Mouse (Mus musculus) limb, embryonic 12.5 days (tissue): ENCODE measurements around the gene Hacd2. TPM values are rescaled to one million over a fixed set of nuclear protein-coding genes. Genes with fewer than 3 reads are reported as not detected.
A peak's percentile ranks its signal among the peaks of the same experiment; 100 is the strongest.

Experiments used
- ATAC-seq: fragments of 200-750 bp; cut with Nextera tagmentation; 2 replicates; pipeline ENCODE4 v1.8.0; 2017; ENCODE audit warnings: low read depth, moderate TSS enrichment; ENCODE audit not compliant: insufficient number of reproducible peaks, insufficient read depth, low FRiP score, low TSS enrichment
- H3K27ac ChIP-seq: fragments of 300-500 bp; sonication (generic); 2 replicates; pipeline ENCODE4 v1.5.1; 2016; ENCODE audit warnings: mild to moderate bottlenecking, moderate library complexity
- H3K27me3 ChIP-seq: fragments of 300-500 bp; sonication (generic); 2 replicates; pipeline ENCODE4 v1.6.1; 2016; ENCODE audit warnings: mild to moderate bottlenecking, moderate library complexity
- H3K36me3 ChIP-seq: fragments of 300-500 bp; sonication (generic); 2 replicates; pipeline ENCODE4 v1.6.1; 2016; ENCODE audit warnings: mild to moderate bottlenecking, moderate library complexity
- H3K4me1 ChIP-seq: fragments of 300-500 bp; sonication (generic); replicated peaks from 2 replicates; pipeline ENCODE4 v1.6.1; 2016
- H3K4me2 ChIP-seq: fragments of 300-500 bp; sonication (generic); 2 replicates; pipeline ENCODE4 v1.6.1; 2016; ENCODE audit warnings: mild to moderate bottlenecking, moderate library complexity
- H3K4me3 ChIP-seq: fragments of 300-500 bp; sonication (generic); replicated peaks from 2 replicates; pipeline ENCODE4 v1.5.1; 2016; ENCODE audit warnings: mild to moderate bottlenecking
- H3K9ac ChIP-seq: fragments of 300-500 bp; sonication (generic); replicated peaks from 2 replicates; pipeline ENCODE4 v1.6.1; 2016; ENCODE audit warnings: mild to moderate bottlenecking, moderate library complexity
- H3K9me3 ChIP-seq: fragments of 300-500 bp; sonication (generic); 2 replicates; pipeline ENCODE4 v1.6.1; 2016; ENCODE audit warnings: mild to moderate bottlenecking, moderate library complexity
- WGBS: fragments of 180-500 bp; shearing (Covaris S2); methylation state at CpG from one replicate; pipeline ENCODE4 v1.1.7; 2016; 5-methylcytosine and 5-hydroxymethylcytosine counted together
- polyA plus RNA-seq: library from polyadenylated mRNA; unstranded; fragments of >200 nt; fragmentation: Nextera tagmentation; extraction: Ambion mirVana; gene quantifications from 2 replicates; pipeline ENCODE4 v1.2.1, GENCODE M21; 2016

The Hacd2 gene
- polyA plus RNA-seq, 1 experiment from 2014 or later, result 57.9 TPM

GRCm38 (mm10) chr16:35154641-35155390 is 132.6 kb downstream of the Hacd2 start, which contains the start of gene Adcy5:
Gene Adcy5 (plus strand): TSS chr16:35154877.
- under 1% methylated on average over 94 of the region's 104 CpGs for WGBS
- peak within 1 kb of the TSS; percentile 81 for H3K9ac ChIP-seq
- H3K27me3 ChIP-seq, result peaks cover 70% of the 10 kb centered on the region

DNA sequence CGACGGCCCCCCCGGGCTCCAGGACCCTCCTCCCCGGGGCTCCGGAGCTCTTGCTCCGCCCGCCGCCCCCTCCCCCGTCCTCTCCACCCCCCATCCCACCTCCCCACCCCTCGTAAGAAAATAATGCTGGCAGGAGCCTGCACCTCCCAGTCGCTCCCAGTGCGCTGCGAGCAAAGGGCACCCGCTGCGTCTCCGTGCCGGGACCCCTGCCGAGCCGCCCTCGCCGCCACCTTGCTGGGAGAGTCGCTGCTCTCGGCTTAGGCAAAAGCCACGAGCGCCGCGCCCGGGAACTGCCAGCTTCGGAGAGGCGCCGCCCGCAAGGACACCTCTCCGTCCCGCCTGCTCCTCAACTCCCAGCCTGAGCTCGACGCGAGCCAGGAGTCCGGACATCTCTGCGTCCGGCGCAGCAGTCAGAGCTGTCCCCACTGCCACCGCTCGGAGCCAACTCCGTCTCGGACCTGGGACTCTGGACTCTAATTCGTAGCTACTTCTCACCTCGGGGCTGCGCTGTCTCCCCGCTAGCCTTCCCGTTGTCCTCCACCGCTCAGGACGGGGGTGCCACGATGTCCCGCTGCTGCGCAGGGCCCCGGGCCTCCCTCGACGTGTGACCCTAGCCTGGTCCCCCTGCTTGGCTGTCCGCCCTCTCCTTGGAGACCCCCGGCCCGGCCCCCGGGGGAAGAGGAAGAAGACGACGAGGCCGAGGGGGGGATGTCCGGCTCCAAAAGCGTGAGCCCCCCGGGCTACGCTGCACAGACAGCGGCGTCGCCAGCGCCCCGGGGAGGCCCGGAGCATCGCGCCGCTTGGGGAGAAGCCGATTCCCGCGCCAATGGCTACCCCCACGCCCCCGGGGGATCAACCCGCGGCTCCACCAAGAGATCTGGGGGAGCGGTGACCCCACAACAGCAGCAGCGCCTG is 133.4 kb downstream of the Hacd2 start:
- WGBS, result 1% methylated on average over 79 of the region's 87 CpGs
- peaks cover 66% of the 10 kb centered on the region for H3K27me3 ChIP-seq
- peak; percentile 28 for ATAC-seq

More at GRCm38 (mm10) chr16:35154641-35155390, 132.6 kb downstream of the Hacd2 start, which contains the start of gene Adcy5:
- peak within 1 kb of the TSS; percentile 67; the same call in 1 of the 2 replicates for H3K27ac ChIP-seq
- peaks cover 48% of the 10 kb centered on the region for H3K4me1 ChIP-seq
- H3K4me3 ChIP-seq, result peak within 1 kb of the TSS; percentile 72
- H3K4me2 ChIP-seq, result peak within 1 kb of the TSS; percentile 97
- H3K36me3 ChIP-seq, result no peaks in the 10 kb centered on the region
- ATAC-seq, result peak; percentile 29
- H3K9me3 ChIP-seq, result no peaks in the 10 kb centered on the region

GRCm38 (mm10) chr16:35156306-35156695 is 134.1 kb downstream of the Hacd2 start:
- no peaks in the 10 kb centered on the region for H3K9me3 ChIP-seq
- H3K4me2 ChIP-seq, result peak overlapping the region; percentile 97
- no peak for ATAC-seq
- H3K36me3 ChIP-seq, result no peaks in the 10 kb centered on the region
- 3% methylated on average over 48 of the region's 48 CpGs for WGBS
- H3K27ac ChIP-seq, result no peak overlapping the region
- H3K4me3 ChIP-seq, result peak overlapping the region; percentile 72
- H3K27me3 ChIP-seq, result peaks cover 60% of the 10 kb centered on the region
- peaks cover 61% of the 10 kb centered on the region for H3K4me1 ChIP-seq
- peak overlapping the region; percentile 81 for H3K9ac ChIP-seq

More for the DNA sequence above, 133.4 kb downstream of the Hacd2 start:
- Histone ChIP-seq H3K9ac (peak overlapping the region; percentile 81), H3K9me3 (no peaks in the 10 kb centered on the region), H3K4me3 (peak overlapping the region; percentile 72), H3K27ac (no peak overlapping the region), H3K4me1 (peaks cover 56% of the 10 kb centered on the region), H3K36me3 (no peaks in the 10 kb centered on the region), H3K4me2 (peak overlapping the region; percentile 97)

DNA sequence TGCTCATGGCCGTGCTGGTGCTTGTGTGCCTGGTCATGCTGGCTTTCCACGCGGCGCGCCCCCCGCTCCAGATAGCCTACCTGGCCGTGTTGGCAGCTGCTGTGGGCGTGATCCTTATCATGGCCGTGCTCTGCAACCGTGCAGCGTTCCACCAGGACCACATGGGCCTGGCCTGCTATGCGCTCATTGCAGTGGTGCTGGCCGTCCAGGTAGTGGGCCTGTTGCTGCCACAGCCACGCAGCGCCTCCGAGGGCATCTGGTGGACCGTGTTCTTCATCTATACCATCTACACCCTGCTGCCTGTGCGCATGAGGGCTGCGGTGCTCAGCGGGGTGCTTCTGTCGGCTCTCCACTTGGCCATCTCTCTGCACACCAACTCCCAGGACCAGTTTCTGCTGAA is 134.6 kb downstream of the Hacd2 start:
- ATAC-seq, result no peak
- no peak overlapping the region for H3K27ac ChIP-seq
- peaks cover 55% of the 10 kb centered on the region for H3K27me3 ChIP-seq
- peaks cover 58% of the 10 kb centered on the region for H3K4me1 ChIP-seq
- H3K9me3 ChIP-seq, result no peaks in the 10 kb centered on the region
- WGBS, result 71% methylated on average over 21 of the region's 21 CpGs
- no peaks in the 10 kb centered on the region for H3K36me3 ChIP-seq
- peak overlapping the region; percentile 72 for H3K4me3 ChIP-seq
- H3K4me2 ChIP-seq, result peak overlapping the region; percentile 97
- H3K9ac ChIP-seq, result no peak overlapping the region

Other genes starting within 250 kb of the Hacd2 start
- 2.2 and 2.7 TPM in 2 replicates for gene Adcy5, start 132.4 kb downstream of the Hacd2 start, polyA plus RNA-seq